Mouse (Mus musculus): ENCODE measurements at regions not wholly inside any gene's neighbourhood (a gene's known extent, or its start where the extent isn't known, plus 50 kb on each side); places are given as distances from the start of the nearest gene placed in this dataset.

DNA sequence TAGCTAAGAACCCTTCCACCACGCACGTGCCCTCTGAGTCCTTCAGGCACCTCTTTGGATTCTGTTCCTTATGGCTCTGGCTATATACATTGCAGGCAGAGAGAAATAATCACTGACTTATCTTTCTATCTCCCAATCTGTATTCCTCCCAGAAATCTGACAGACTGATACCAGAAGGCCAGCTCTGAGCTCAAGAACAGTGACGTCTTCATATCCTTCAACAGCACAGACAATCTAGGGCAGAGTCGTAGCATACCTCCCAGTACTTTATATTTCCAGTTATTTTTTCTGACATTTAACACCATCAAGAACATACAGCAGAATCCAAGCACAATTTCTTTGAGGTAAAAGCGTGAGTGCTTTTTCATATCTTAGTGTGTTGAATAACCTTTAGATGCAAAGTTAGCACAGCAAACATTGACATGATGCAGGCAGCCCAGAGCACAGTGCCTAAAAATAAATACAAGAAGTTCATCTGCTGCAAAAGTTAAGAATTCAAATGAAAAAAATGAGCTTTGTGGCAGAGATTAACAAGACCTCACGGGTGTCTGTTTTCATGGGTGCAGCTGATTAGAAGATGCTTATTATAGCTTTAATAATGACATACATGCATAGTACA, 358.1 kb upstream of the Satb1 start:
- TF ChIP-seq CTCF (IDR thresholded peaks at IDR 0.05; ENCODE audit: low read depth, low read length) = no peak
- TF ChIP-seq POLR2A (IDR thresholded peaks at IDR 0.05; ENCODE audit: extremely low read depth, insufficient read depth, low read length) = no peak
